Mouse (Mus musculus): ENCODE measurements around the gene Gm4858. TPM values are rescaled to one million over a fixed set of nuclear protein-coding genes. Genes with fewer than 3 reads are reported as not detected.

Gene Gm4858
- polyA plus RNA-seq, 1 experiment from 2014 or later = not detected

- ATAC-seq = peak; percentile 30; the same call in 1 of the 2 replicates
- no peak overlapping the region for H3K4me3 ChIP-seq (replicated peaks)
- no peaks in the 10 kb centered on the region for H3K27me3 ChIP-seq
- H3K27ac ChIP-seq = no peak overlapping the region
- 2% methylated on average over 2 of the region's 2 CpGs for WGBS
- H3K36me3 ChIP-seq = no peaks in the 10 kb centered on the region
- H3K4me1 ChIP-seq (replicated peaks) = no peaks in the 10 kb centered on the region
- no peak overlapping the region for H3K9ac ChIP-seq (replicated peaks)
- no peaks in the 10 kb centered on the region for H3K9me3 ChIP-seq
- H3K4me2 ChIP-seq (replicated peaks) = no peak overlapping the region
Measured at GRCm38 (mm10) chr3:93114481-93114880, 45.9 kb downstream of the Gm4858 start.

GRCm38 (mm10) chr3:93119101-93119500 is 50.5 kb downstream of the Gm4858 start:
- Histone ChIP-seq H3K27me3 (no peaks in the 10 kb centered on the region), H3K27ac (no peak overlapping the region), H3K4me1 (replicated peaks) (no peaks in the 10 kb centered on the region), H3K4me2 (replicated peaks) (no peak overlapping the region), H3K4me3 (replicated peaks) (no peak overlapping the region), H3K9ac (replicated peaks) (no peak overlapping the region), H3K9me3 (no peaks in the 10 kb centered on the region), H3K36me3 (no peaks in the 10 kb centered on the region)
- WGBS = 42% methylated on average over 4 of the region's 4 CpGs
- no peak for ATAC-seq

Other genes starting within 250 kb of the Gm4858 start
- not detected in 2 replicates for gene Kprp, start 241.6 kb upstream of the Gm4858 start, polyA plus RNA-seq (2015; fragmentation: Nextera tagmentation; extraction: Ambion mirVana)
- gene Lce1l, start 217.5 kb upstream of the Gm4858 start, polyA plus RNA-seq (2015; fragmentation: Nextera tagmentation; extraction: Ambion mirVana) = not detected in 2 replicates
- not detected in 2 replicates for gene 2310050C09Rik, start 198.6 kb upstream of the Gm4858 start, polyA plus RNA-seq (2015; fragmentation: Nextera tagmentation; extraction: Ambion mirVana)
- gene Lce3a, start 142.6 kb upstream of the Gm4858 start, polyA plus RNA-seq (2015; fragmentation: Nextera tagmentation; extraction: Ambion mirVana) = not detected in 2 replicates
- not detected in 2 replicates for gene Lce3b, start 135.8 kb upstream of the Gm4858 start, polyA plus RNA-seq (2015; fragmentation: Nextera tagmentation; extraction: Ambion mirVana)
- gene Lce3c, start 124.3 kb upstream of the Gm4858 start, polyA plus RNA-seq (2015; fragmentation: Nextera tagmentation; extraction: Ambion mirVana) = not detected in 2 replicates
- gene Lce3d, start 111.4 kb upstream of the Gm4858 start, polyA plus RNA-seq (2015; fragmentation: Nextera tagmentation; extraction: Ambion mirVana) = not detected in 2 replicates
- not detected in 2 replicates for gene Lce3e, start 101.8 kb upstream of the Gm4858 start, polyA plus RNA-seq (2015; fragmentation: Nextera tagmentation; extraction: Ambion mirVana)
- gene Lce3f, start 76.6 kb upstream of the Gm4858 start, polyA plus RNA-seq (2015; fragmentation: Nextera tagmentation; extraction: Ambion mirVana) = not detected in 2 replicates
- gene Crct1, start 53.1 kb upstream of the Gm4858 start, polyA plus RNA-seq (2015; fragmentation: Nextera tagmentation; extraction: Ambion mirVana) = 0.30 and 0.31 TPM in 2 replicates
- gene Lce1m, start 49.8 kb upstream of the Gm4858 start, polyA plus RNA-seq (2015; fragmentation: Nextera tagmentation; extraction: Ambion mirVana) = not detected in 2 replicates
- gene Crnn, start 76.0 kb downstream of the Gm4858 start, polyA plus RNA-seq (2015; fragmentation: Nextera tagmentation; extraction: Ambion mirVana) = not detected in 2 replicates
- not detected in 2 replicates for gene Flg2, start 128.5 kb downstream of the Gm4858 start, polyA plus RNA-seq (2015; fragmentation: Nextera tagmentation; extraction: Ambion mirVana)
- not detected in 2 replicates for gene Flg, start 204.7 kb downstream of the Gm4858 start, polyA plus RNA-seq (2015; fragmentation: Nextera tagmentation; extraction: Ambion mirVana)